Mouse (Mus musculus): ENCODE data around the gene Fbxl2.

DNA sequence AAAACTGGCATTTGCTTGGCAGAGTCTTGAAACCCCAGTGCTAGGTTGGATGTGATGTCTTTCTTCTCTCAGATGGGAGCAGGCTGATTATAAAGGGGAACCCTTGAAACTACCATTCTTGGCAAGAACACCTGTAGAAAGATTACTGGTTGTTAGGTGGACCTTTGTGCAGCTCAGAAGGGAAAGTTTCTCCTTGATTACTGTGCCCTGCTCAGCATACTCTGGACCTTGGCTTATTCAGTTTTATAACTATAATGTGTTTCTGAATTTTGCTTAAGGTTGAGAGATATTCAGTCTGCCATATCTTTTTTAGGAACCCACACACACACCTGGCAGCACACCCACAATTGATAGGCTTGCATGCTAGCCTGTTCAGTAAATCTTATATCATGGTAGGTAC lies 82.3 kb downstream of the Fbxl2 start:
- TF ChIP-seq CTCF (IDR thresholded peaks at IDR 0.05; ENCODE audit: borderline replicate concordance, insufficient read depth, low read length), result no peak
- TF ChIP-seq POLR2A (IDR thresholded peaks at IDR 0.05; ENCODE audit: low read depth, low read length), result no peak

All from embryonic fibroblast, embryonic 13.5 days (primary cell).